Comparison of ENCODE assay signal across 18 mouse cellular contexts in the genomic region with DNA sequence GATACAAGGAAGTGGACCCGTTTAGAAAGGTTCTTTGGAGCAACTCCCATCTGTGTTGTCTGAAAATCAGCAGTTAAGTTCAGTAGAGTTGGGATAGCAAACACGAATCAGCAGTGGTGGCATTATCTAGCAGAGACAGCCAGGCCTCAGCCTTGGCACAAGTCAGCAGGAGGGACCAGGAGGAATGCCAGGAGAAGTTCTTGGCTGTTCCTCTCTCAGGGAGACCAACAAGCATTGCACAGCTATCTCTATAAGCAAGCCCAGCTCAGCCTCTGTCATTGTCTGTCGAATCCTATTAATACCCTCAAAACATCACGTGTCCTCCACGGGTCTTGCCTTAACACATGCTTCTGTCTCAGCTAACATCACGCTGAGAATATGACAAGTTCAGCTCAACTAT.
DNase-seq lines count a peak whose midpoint lies in the region; ATAC-seq and TF ChIP-seq lines count a peak whose summit lies in the region.
"Had no signal": no experiment of that assay in that cellular context is flagged by ENCODE, and none has a peak within 500 bp of the region (broad histone marks: within the 10 kb centered on the region; RNA-seq: fewer than 3 reads in every experiment).

No protein-coding gene starts in this region.

- H3K4me2 ChIP-seq in midbrain, embryonic 14.5 days (ENCODE audit: low read length): no peak overlapping the region
- no peak overlapping the region for H3K4me2 ChIP-seq in liver, embryonic 12.5 days
- H3K4me2 ChIP-seq: forebrain, embryonic 12.5 days; limb, embryonic 13.5 days; liver, embryonic 15.5 days; neural tube, embryonic 12.5 days had no signal

- H3K4me3 ChIP-seq in layer of hippocampus, adult 2 months: no peak overlapping the region
- no peak overlapping the region for H3K4me3 ChIP-seq in midbrain, embryonic 14.5 days (replicated peaks; ENCODE audit: low read depth, low read length)
- no peak overlapping the region for H3K4me3 ChIP-seq in liver, embryonic 12.5 days
- H3K4me3 ChIP-seq: forebrain, embryonic 12.5 days; limb, embryonic 13.5 days; liver, embryonic 15.5 days; megakaryocyte, embryonic 14.5 days; neural tube, embryonic 12.5 days had no signal

- peak; percentile 4 for DNase-seq in layer of hippocampus, adult 8-10 months (ENCODE audit: low spot score in 2 of 2)
- no peak for DNase-seq in layer of hippocampus, adult 2 months (ENCODE audit: low spot score in 2 of 2)
- peak; percentile 40 to 58 for DNase-seq in cerebellum, postnatal 14 days
- DNase-seq in heart, postnatal 10 days: peak; percentile 42 to 80
- no peak for DNase-seq in midbrain, embryonic 14.5 days
- no peak for DNase-seq in ovary, adult 18-20 months (ENCODE audit: low spot score)
- DNase-seq: adrenal gland, postnatal 36 days; gastrocnemius, postnatal 25 days; kidney, adult 2 months; kidney, postnatal 25 days; lung, postnatal 14 days; thymus, postnatal 36 days had no signal

- no peak for ATAC-seq in midbrain, embryonic 14.5 days (ENCODE audit: low FRiP score, low TSS enrichment)
- ATAC-seq in liver, embryonic 12.5 days: no peak

- H3K27ac ChIP-seq in layer of hippocampus, adult 2 months: no peak overlapping the region
- H3K27ac ChIP-seq in midbrain, embryonic 14.5 days (replicated peaks; ENCODE audit: low read depth, low read length): no peak overlapping the region
- no peak overlapping the region for H3K27ac ChIP-seq in liver, embryonic 12.5 days
- H3K27ac ChIP-seq: forebrain, embryonic 12.5 days; limb, embryonic 13.5 days; liver, embryonic 15.5 days; neural tube, embryonic 12.5 days had no signal

- no peak overlapping the region for H3K9ac ChIP-seq in midbrain, embryonic 14.5 days (replicated peaks; ENCODE audit: low read length)
- H3K9ac ChIP-seq in liver, embryonic 12.5 days: no peak overlapping the region
- H3K9ac ChIP-seq: forebrain, embryonic 12.5 days; limb, embryonic 13.5 days; liver, embryonic 15.5 days; neural tube, embryonic 12.5 days had no signal

- no peaks in the 10 kb centered on the region for H3K36me3 ChIP-seq in midbrain, embryonic 14.5 days (ENCODE audit: control insufficient read depth, insufficient read depth, low read length)
- H3K36me3 ChIP-seq in liver, embryonic 12.5 days: no peaks in the 10 kb centered on the region
- H3K36me3 ChIP-seq: forebrain, embryonic 12.5 days; limb, embryonic 13.5 days; liver, embryonic 15.5 days; neural tube, embryonic 12.5 days had no signal

- no peak for TF ChIP-seq CTCF in layer of hippocampus, adult 2 months (conservative IDR thresholded peaks at IDR 0.05)

- intact Hi-C loops in heart, postnatal 10 days (cut with DNase I): no loop called here

- 0 out of 2 replicates have a peak, but pooled peaks cover 3% of the 10 kb centered on the region for H3K4me1 ChIP-seq in midbrain, embryonic 14.5 days (ENCODE audit: control insufficient read depth, insufficient read depth, low read length)
- no peaks in the 10 kb centered on the region for H3K4me1 ChIP-seq in liver, embryonic 12.5 days
- H3K4me1 ChIP-seq: limb, embryonic 13.5 days; liver, embryonic 15.5 days; megakaryocyte, embryonic 14.5 days; neural tube, embryonic 12.5 days had no signal

- H3K9me3 ChIP-seq in midbrain, embryonic 14.5 days (ENCODE audit: control insufficient read depth, low read length): no peaks in the 10 kb centered on the region
- no peaks in the 10 kb centered on the region for H3K9me3 ChIP-seq in liver, embryonic 12.5 days (replicated peaks)
- H3K9me3 ChIP-seq: forebrain, embryonic 12.5 days; limb, embryonic 13.5 days; liver, embryonic 15.5 days had no signal

- no peaks in the 10 kb centered on the region for H3K27me3 ChIP-seq in midbrain, embryonic 14.5 days (ENCODE audit: control insufficient read depth, insufficient read depth, low read length)
- no peaks in the 10 kb centered on the region for H3K27me3 ChIP-seq in liver, embryonic 12.5 days (replicated peaks)
- H3K27me3 ChIP-seq: liver, embryonic 15.5 days; megakaryocyte, embryonic 14.5 days; neural tube, embryonic 12.5 days had no signal

- WGBS in midbrain, embryonic 14.5 days: 86% methylated on average over 6 of the region's 6 CpGs
- WGBS in liver, embryonic 12.5 days (ENCODE audit: insufficient replicate concordance): 61% methylated on average over 6 of the region's 6 CpGs

Comparison
In these comparisons a context has a peak if more than half of its experiments do, and no peak if none do; other contexts are left out.
1. DNase-seq: peak in layer of hippocampus, adult 8-10 months (2 of 2), cerebellum, postnatal 14 days (2 of 2) and heart, postnatal 10 days (2 of 2); none in layer of hippocampus, adult 2 months (0 of 2), midbrain, embryonic 14.5 days (single experiment) and ovary, adult 18-20 months (single experiment).